ENCODE assay signal across 8 mouse cellular contexts in genomic region chr15:86057908-86058307, GRCm38 (mm10). TPM values are rescaled to one million over a fixed set of nuclear protein-coding genes. Genes with fewer than 3 reads are reported as not detected.
DNase-seq lines count a peak whose midpoint lies in the region; ATAC-seq and TF ChIP-seq lines count a peak whose summit lies in the region.

No protein-coding gene starts in this region.

- H3K27me3 ChIP-seq in cerebellum, adult 2 months (ENCODE audit: control insufficient read depth, insufficient read depth, low read length): no peaks in the 10 kb centered on the region
- H3K27me3 ChIP-seq in testis, adult 2 months (ENCODE audit: control insufficient read depth, insufficient read depth, low read length): no peaks in the 10 kb centered on the region
- H3K27me3 ChIP-seq in limb, embryonic 14.5 days (ENCODE audit: control insufficient read depth, insufficient read depth, low read length): no peaks in the 10 kb centered on the region

- peak overlapping the region; percentile 82 for H3K4me2 ChIP-seq in limb, embryonic 14.5 days (replicated peaks; ENCODE audit: low read depth, low read length, severe bottlenecking)

- 7% methylated on average over 7 of the region's 7 CpGs for WGBS in cerebellum, adult 2 months
- WGBS in limb, embryonic 14.5 days: 6% methylated on average over 7 of the region's 7 CpGs

- TF ChIP-seq POLR2A in cerebellum, adult 2 months (IDR thresholded peaks at IDR 0.05; ENCODE audit: borderline replicate concordance, insufficient read depth, low read length): no peak
- no peak for TF ChIP-seq POLR2A in testis, adult 2 months (IDR thresholded peaks at IDR 0.05; ENCODE audit: control insufficient read depth, low read depth, low read length)
- no peak for TF ChIP-seq POLR2A in limb, embryonic 14.5 days (IDR thresholded peaks at IDR 0.05; ENCODE audit: borderline replicate concordance, extremely low read depth, insufficient read depth, insufficient read length)

- peaks cover 39% of the 10 kb centered on the region for H3K4me1 ChIP-seq in cerebellum, adult 2 months (ENCODE audit: control insufficient read depth, insufficient read depth, low read length)
- H3K4me1 ChIP-seq in testis, adult 2 months (ENCODE audit: control insufficient read depth, insufficient read depth, low read length): peaks cover 12% of the 10 kb centered on the region
- peaks cover 27% of the 10 kb centered on the region for H3K4me1 ChIP-seq in limb, embryonic 14.5 days (ENCODE audit: control insufficient read depth, insufficient read depth, low read length)

- peak; percentile 60 to 63 for DNase-seq in cerebellum, adult 2 months
- DNase-seq in testis, postnatal 14 days (ENCODE audit: low spot score): no peak
- DNase-seq in limb, embryonic 14.5 days (ENCODE audit: low spot score): no peak
- no peak for DNase-seq in frontal cortex, postnatal 10 days (ENCODE audit: low spot score in 2 of 2)
- DNase-seq in layer of hippocampus, adult 9-11 months: no peak
- DNase-seq in T-cell, adult 2 months (ENCODE audit: low spot score): no peak

- no peaks in the 10 kb centered on the region for H3K36me3 ChIP-seq in testis, adult 2 months (ENCODE audit: control insufficient read depth, insufficient read depth, low read length)
- H3K36me3 ChIP-seq in limb, embryonic 14.5 days (ENCODE audit: control insufficient read depth, insufficient read depth, low read length): no peaks in the 10 kb centered on the region

- H3K9ac ChIP-seq in limb, embryonic 14.5 days (ENCODE audit: low read depth, low read length, severe bottlenecking): peak overlapping the region; percentile 94

- H3K9me3 ChIP-seq in limb, embryonic 14.5 days (ENCODE audit: control insufficient read depth, low read length): no peaks in the 10 kb centered on the region

- H3K4me3 ChIP-seq in cerebellum, adult 2 months (replicated peaks; ENCODE audit: insufficient read depth, low read depth, low read length): peak overlapping the region; percentile 62
- H3K4me3 ChIP-seq in testis, adult 2 months (ENCODE audit: control insufficient read depth, low read depth, low read length): peak overlapping the region; percentile 62
- H3K4me3 ChIP-seq in limb, embryonic 14.5 days (replicated peaks; ENCODE audit: low read length): peak overlapping the region; percentile 88

- no peak for ATAC-seq in cerebellum, adult (ENCODE audit: insufficient number of reproducible peaks, low FRiP score, low TSS enrichment)
- no peak for ATAC-seq in limb, embryonic 14.5 days (ENCODE audit: low FRiP score, low read depth)

- no peak for TF ChIP-seq CTCF in cerebellum, adult 2 months (IDR thresholded peaks at IDR 0.05; ENCODE audit: borderline replicate concordance, insufficient read depth, low read depth, low read length)
- TF ChIP-seq CTCF in testis, adult 2 months (IDR thresholded peaks at IDR 0.05; ENCODE audit: control insufficient read depth, insufficient read depth, insufficient replicate concordance, low read depth, low read length): no peak

- H3K27ac ChIP-seq in cerebellum, adult 2 months (ENCODE audit: insufficient read depth, low read length): peak overlapping the region; percentile 87
- no peak overlapping the region for H3K27ac ChIP-seq in testis, adult 2 months (ENCODE audit: control insufficient read depth, insufficient read depth, low read depth, low read length)
- no peak overlapping the region for H3K27ac ChIP-seq in limb, embryonic 14.5 days (replicated peaks; ENCODE audit: low read depth, low read length)

RNA-seq across cellular contexts. Expression of gene Gramd4, which starts 0.4 kb away (rescaled TPM):
- polyA plus RNA-seq in cerebellum, adult 2 months (2012; rRNA removed): 36.0 and 40.4 TPM in 2 replicates
- polyA plus RNA-seq in testis, adult 2 months (2012; rRNA removed): 1.6 and 2.0 TPM in 2 replicates
- polyA plus RNA-seq in limb, embryonic 14.5 days (2012; rRNA removed): 23.5 and 26.4 TPM in 2 replicates
- polyA plus RNA-seq in limb, embryonic 14.5 days (2014; fragmentation: Nextera tagmentation; extraction: Ambion mirVana): 12.3 and 15.4 TPM in 2 replicates

RNA-seq across cellular contexts. Expression of gene Celsr1, which starts 24.3 kb away (rescaled TPM):
- 0.49 and 0.60 TPM in 2 replicates for polyA plus RNA-seq in cerebellum, adult 2 months (2012; rRNA removed)
- polyA plus RNA-seq in testis, adult 2 months (2012; rRNA removed): 0.15 and 0.71 TPM in 2 replicates
- polyA plus RNA-seq in limb, embryonic 14.5 days (2012; rRNA removed): 11.8 and 13.1 TPM in 2 replicates
- 6.5 TPM in 2 replicates for polyA plus RNA-seq in limb, embryonic 14.5 days (2014; fragmentation: Nextera tagmentation; extraction: Ambion mirVana)

Comparison
In these comparisons a context has a peak if more than half of its experiments do, and no peak if none do; other contexts are left out.
1. DNase-seq: peak in cerebellum, adult 2 months (2 of 2); none in testis, postnatal 14 days (single experiment), limb, embryonic 14.5 days (single experiment), frontal cortex, postnatal 10 days (0 of 2), layer of hippocampus, adult 9-11 months (single experiment) and T-cell, adult 2 months (single experiment).
2. Peak in every context shown above with its lines, with median percentiles within 50 percentile points of each other: H3K4me3 ChIP-seq.